Mouse (Mus musculus): Measurements from ENCODE around the gene Ccdc88a.
"Not testable (repeated sequence)": the region's sequence is repeated elsewhere in the genome, so short reads cannot be mapped to it uniquely, and the experiment has no call there.

Ccdc88a gene

DNA sequence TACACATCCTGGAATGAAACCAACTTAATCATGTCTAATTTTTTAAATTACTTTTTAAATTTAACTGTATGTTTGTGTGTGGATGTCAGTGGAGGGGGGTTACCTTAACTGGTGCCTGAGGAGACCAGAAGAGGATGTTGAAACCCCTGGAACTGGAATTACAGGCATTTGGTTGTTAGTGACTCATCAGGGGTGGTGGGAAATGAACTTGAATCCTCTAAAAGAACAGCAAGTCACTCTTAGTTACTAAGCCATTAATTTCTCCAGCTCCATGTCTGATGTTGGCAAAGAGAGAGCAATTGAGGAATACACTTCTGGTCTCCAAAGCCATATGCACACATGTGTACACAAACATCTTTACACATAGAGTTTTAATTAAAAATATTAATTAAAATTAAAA is 101.2 kb downstream of the Ccdc88a start:
- no peak for DNase-seq

DNA sequence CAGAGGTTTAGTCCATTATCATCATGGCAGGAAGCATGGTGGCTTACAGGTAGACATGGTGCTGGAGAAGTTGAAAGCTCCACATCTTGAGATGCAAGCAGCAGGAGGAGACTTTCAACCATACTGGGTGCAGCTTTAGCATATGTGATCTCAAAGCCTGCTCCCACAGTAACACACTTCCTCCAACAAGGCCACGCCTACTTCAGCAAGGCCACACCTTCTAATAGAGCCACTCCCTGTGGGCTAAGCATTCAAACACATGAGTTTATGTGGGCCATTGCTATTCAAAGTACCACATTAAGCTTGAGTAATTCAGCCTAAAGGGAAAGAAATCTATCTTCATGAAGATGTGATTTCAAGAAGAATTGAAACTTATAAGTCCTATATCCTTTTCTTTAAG is 119.7 kb downstream of the Ccdc88a start:
- no peak for DNase-seq

DNA sequence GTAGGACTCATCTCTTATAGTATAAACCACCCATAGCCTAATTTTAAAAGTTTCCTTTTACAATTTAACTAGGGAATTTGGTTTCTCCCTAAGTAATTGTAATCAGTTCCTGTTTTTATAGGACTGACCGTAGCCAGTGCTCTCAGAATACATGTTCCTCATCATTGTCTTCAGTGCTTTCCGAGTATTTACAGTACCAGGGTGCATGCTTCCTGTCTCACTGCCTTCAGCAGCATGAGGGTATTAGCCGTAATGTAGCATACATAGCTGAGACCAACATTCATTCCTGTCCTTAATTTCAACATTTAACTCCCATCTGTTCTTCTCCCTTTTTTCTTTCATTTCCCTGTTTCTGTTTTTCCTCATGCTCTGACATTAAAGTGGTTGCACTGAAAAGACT is 123.5 kb downstream of the Ccdc88a start:
- DNase-seq, result no peak

DNA sequence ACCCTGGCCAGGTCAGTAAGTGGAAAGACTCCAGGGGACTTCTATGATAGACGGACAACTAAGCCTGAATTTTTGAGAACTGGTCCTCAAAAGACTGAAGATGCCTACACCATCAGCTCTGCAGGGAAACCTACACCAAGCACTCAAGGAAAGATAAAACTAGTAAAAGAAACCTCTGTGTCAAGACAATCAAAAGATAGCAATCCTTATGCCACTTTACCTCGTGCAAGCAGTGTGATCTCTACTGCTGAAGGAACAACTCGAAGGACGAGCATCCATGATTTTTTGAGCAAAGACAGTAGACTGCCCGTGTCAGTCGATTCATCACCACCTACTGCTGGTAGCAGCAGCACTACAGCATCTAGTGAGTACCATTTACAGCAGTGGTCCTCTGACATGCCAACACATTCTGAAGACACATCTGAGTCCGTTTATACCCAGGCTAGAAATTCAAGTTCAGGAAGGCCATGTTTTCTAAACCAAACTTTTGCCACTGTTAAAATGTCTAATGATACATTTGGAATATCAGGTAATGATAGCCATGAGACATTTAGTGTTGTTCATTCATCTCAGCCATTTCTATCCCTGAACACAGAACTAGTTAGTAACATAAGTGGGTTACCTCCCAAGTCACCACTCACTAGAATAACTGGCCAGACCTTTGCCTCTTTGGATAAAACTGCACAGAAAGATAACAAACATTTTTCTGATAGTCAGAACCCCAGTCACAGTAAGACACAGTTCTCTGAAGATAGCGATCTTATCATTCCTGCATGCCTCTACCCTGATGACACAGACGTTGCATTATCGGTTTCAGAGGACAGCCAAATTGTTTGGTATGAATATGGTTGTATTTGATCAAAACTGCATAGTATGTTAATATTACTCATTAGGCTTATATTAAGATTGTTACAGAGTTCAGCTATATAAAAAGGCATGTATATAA is 130.8 kb downstream of the Ccdc88a start:
- no peak for DNase-seq

DNA sequence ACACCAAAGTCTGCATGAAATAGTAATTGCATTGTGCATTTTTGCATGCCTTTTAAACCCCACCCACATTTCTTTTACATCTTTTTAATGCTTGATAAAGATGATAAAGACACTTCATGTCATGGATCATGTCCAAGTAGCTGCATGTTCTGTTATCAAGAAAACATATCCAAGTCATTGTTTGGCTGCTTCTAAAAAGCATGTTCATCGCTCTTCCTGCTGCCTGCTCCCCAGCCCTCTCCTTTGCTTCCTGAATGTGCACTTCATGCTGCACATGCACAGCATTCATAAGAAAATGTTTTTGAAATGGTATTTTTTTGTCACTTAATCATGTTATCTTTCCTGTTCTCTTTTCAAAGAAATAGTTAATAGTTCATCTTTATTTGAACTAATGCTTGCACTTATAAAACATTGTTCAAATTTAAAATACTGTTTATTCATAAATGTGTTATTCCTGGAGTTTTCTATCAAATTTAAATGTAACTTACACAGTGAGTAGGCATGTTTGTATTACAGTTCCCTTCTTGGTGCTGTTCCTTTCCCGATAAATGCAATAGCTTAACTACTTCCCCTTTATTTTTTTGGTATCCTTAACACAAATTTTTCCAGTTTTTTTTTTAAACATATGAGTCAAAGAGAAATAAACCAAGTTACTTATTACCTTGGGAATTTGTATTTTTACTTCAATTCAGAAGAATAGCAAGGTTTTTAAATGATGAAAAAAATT is 131.6 kb downstream of the Ccdc88a start:
- DNase-seq, result no peak

DNA sequence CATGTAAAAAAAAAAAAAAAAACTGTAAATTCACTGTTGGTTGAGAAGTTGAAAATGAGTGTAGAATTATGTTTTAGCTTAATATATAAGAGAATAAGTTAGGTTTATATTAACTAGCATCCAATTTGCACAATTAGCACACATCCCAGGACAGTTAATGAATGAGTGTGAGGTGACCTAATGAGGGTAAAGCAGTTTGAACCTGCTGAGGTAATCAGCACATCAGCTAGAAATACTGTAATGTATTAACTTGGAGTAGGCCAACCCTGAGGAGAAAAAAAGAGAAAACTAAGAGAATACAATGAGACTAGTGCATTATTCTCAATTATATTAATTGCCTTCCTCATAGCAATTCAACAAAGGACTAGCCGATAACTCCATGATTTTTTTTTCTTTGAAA is 136.0 kb downstream of the Ccdc88a start:
- no peak for DNase-seq

DNA sequence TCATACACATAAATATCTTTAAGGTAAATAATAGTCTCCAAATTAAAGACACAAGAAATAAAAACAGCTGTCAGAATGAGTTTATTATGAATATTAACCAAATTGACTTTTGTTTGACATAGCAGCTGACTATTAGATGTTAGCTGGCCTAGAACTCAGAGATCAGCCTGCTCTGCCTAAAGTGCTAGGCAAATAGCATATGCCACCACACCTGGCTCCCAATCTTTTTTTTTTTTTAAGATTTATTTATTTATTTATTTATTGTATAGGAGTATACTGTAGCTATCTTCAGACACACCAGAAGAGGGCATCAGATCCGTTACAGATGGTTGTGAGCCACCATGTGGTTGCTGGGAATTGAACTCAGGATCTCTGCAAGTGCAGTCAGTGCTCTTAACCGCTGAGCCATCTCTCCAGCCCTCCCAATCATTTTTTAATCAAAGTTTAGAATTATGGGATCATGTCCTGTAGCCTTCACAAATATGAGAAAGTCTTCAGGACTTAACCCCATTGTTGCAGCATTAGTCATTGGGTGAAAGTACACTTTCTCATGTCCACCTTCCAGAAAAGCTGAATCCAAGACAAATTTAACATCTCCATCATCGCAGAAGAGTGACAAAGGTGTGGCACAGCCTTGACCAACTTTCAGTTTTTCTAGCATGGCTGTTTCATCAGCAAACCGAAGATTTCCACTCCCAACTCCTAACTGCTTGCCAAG is 139.5 kb downstream of the Ccdc88a start:
- DNase-seq, result no peak

DNA sequence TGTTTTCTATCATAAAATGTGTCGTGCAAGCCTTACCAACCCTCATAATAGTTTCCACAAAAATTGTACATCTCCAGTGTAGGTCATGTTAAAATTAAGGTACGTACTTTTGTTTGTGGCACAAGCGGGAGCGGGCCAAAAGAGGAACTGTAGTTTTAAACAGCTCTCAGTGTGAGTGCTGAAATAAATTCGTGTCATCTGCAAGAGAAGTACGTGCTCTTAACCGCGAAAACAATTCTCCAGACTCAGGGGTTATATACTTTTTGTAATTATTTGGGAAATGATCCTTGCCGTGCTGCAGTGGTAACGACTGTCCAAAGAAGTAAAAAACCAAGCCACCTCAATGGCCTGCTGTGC is 140.8 kb downstream of the Ccdc88a start:
- no peak for DNase-seq

DNA sequence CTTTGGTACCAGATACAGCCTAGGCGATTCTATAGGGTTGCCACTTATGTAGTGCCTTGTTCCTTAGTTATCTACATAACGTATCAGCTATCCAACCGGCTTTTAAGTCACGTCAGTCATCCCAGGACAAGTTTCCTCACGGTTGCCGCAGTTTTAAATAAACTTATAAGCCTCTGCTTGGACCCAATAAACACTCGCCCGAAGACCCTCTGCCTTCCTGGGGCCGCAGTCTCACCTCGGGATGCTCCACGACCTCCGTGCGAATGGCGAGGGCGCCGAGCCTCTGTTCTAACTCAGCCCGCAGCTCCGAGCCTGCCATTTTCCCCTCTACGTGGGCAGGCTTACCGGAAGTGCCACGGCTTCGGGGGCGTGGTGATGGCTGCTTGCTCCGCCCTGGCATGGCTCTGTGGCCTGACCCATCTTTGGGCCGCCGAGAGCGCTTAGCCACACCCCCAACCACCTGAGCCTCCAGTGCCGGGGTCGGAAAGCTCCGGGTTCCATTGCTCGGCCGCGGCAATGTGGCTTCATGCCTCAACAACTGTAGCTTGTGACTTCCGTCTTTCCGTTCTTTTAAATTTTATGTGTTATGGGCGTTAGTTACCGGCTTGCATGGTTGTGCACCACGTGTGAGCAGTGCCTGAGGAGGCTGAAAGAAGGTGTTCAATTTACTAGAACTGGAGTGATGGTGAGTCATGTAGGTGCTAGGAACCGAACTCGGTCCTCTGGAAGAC is 141.4 kb downstream of the Ccdc88a start, which contains the start of gene Prorsd1:
Prorsd1 (minus strand) TSS at position 352 of the 731 bp plus-strand sequence.
- DNase-seq, result peak; percentile 92

DNA sequence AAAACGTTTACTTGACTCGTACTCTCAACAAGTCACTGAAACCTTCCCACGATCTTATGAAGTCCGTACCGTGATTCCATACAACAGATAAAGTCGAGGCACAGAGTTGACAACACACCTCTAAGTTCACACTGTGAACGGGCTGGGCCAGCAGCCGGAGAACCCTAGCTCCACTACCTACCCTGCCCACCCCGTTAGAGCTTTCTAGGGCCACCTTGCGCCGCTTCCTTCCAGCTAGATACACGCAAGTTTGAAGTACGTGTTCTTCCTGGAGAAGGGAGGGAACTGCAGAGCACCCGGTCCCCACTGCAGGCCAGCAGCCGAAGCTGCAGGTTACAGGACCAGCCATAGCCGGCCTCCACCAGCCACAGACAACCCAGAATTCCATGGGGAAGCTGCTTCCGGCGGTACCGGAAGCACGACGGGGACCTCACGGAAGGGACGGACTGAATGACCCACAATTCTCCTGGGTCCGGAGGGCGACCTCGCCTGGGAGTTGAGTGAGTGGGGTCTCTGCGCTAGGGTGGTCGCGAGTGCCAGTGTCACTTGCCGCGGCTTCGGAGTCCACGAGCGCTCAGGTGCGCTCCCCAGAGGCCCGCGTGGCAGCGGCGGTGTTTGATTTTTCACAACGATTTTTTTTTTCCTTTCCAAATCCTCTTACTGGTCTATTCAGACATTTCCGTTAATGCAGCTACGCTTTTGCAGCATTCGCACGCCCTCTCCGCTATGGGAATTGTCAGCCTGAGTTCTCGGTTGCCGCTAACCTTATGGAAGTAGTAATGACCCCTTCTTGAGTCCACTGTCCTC is 152.7 kb downstream of the Ccdc88a start, which contains the start of gene Mtif2:
Mtif2 (plus strand) TSS at position 421 of the 807 bp plus-strand sequence.
- DNase-seq, result peak; percentile 79

DNA sequence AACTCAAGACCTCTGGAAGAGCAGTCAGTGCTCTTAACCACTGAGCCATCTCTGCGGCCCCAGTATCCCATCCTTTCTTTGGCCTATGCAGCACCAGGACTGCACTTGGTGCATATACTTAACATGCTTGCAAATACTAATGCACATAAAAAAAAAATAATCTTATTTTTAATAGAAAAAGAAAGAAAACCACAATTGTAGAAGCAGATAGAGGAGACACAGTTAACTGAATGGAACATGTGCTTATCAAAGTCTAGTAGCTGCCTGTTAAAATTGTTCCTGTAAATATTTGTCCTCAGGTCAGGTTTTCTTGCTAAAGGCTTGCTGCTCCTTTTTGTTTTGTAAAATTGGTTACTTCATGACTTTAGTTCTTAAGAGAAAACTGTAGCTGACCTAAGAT is 164.7 kb downstream of the Ccdc88a start:
- no peak for DNase-seq

DNA sequence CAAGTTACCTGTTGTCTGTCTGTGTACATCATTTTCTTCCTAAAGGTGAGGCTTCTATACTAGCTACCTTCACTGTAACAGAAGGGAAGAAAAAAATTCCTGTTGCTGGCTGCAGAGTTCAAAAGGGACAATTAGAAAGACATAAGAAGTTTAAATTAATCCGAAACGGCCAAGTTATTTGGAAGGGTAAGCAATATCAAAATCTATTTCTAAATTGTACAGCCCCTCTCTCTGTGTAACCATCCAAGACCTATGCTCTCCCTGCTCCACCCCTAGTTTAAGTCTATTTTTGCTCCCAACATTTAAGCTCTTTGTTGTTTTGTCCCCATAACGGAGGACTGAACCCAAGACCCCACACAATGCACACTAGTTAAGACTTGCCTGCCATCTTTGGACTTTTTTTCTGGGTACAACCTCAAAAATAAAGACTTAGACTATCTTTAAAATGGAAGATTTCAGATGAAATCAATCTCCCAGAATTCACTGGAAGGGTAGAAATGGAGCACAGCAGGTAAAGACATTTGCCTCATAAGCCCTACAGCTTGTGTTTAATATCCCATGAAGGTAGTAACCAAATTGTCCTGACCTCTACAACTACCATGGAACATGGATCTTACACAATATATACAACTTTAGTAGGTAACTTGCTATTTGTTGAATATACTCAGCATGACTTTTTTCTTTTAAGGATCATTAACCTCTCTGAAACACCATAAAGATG is 170.9 kb downstream of the Ccdc88a start:
- no peak for DNase-seq

DNA sequence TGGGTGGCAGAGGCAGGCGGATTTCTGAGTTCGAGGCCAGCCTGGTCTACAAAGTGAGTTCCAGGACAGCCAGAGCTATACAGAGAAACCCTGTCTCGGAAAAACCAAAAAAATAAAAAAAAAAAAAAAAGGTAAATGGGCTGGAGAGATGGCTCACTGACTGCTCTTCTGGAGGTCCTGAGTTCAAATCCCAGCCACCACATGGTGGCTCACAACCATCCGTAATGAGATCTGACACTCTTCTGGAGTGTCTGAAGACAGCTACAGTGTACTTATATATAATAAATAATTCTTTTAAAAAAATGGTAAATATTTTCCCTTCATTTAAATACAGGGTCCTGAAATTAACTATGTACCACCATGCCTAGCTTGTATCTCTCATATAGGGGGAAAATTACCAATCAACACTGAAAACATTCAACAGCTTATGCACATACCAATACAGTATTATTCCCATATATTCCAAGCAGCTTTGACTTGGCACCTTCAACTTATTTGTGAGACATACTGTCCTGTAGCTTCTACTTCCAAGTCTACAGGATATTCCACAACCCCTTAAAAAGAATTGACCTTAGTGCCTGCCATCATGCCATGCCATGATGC is 171.8 kb downstream of the Ccdc88a start:
- not testable (repeated sequence) for DNase-seq

DNA sequence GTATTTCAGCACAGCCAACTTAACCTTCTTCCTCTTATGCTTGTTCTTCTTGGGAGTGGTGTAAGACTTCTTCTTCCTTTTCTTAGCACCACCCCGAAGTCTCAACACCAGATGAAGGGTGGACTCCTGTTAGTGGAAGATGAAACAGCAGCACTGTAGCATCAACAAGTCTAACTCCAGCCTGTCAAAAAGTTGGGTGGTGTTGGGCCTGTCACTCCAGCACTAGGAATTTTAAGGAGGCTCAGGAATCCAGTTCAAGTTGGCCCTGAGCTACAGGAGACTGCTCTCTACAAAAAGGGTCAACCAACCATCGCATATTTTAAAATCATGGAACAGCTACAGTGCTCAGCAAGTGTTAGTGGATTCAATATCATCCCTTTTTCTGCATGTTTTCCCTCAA is 172.8 kb downstream of the Ccdc88a start:
- DNase-seq, result not testable (repeated sequence)

DNA sequence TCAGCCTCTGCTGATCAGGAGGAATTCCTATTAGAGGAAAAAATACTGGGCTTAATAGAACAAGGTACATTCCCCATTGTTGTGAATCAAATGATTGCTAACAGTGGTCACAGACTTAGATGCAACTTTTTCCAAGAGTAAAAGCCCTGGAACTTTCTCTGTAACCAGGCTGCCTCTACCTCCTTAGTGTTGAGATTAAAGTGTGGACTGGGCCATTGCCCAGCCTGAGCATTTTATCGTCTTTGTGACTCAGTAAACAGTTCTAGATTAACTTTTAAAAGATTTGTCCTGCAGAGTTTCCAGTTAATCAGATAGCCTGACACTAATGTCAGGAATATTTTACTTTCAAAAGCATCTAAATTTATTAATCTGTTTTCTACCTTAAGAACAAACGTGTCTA is 173.3 kb downstream of the Ccdc88a start:
- DNase-seq, result no peak

DNA sequence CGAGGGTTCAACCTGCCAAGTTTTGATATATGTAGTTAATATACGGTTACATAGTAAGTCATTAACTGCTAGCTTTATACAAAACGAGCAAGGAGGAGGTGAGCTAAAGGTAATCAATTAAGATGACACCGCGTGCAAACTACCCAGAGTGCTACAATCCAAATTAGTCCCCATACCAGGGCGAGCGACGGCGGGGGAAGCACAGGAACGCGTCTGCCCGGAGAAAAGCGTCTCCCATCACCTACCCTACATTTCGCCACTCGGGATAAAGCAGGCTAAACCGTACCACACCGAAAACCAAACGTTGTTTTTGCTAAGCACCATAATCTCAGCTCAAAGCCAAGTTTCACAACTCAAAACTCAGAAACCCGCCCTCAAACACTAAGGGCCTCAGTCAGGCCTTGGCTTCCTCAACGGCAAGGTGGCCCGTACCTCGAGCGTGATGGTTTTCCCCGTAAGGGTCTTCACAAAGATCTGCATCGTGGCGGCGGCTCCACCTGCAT is 173.8 kb downstream of the Ccdc88a start:
- no peak for DNase-seq

DNA sequence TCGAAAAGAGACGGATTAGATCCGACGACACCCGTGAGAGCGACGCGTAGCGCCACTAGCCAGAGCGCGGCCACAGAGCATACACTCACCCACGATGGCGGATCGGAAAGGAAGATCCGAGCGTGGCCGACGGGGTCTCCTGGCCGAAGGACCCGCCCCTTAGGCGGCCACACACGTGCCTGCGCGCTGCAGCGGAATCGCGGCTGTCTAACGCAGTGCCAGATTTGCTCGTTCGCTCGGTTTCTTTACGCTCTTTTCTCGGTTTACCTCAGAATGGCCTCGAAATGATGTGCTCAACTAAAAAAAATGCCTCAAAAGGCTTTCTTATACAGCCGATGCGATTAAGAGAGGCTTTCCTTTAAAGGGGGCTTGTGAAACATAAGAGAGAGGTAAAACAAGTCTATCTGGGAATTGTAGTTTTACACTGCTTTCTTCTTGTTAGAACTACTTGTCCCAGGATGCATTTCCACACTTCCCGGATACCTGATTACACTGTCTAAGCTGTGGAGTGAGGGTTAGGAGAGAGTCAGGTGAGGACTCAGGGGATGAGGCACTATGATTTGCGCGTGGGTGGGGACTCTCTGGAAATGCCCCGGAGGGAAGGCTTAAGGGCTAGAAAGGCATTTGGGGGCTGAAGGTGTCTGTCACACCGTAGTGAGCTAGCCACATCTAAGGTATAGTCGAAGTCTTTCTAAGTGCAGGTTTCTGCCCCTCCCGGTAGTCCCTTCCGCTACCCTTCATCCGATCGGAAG is 174.5 kb downstream of the Ccdc88a start, which contains the start of the genes Clhc1 and Rps27a:
Clhc1 (plus strand) TSS at position 199 of the 752 bp plus-strand sequence.
Rps27a (minus strand) TSS at position 358 of the 752 bp plus-strand sequence.
- peak; percentile 91 for DNase-seq

DNA sequence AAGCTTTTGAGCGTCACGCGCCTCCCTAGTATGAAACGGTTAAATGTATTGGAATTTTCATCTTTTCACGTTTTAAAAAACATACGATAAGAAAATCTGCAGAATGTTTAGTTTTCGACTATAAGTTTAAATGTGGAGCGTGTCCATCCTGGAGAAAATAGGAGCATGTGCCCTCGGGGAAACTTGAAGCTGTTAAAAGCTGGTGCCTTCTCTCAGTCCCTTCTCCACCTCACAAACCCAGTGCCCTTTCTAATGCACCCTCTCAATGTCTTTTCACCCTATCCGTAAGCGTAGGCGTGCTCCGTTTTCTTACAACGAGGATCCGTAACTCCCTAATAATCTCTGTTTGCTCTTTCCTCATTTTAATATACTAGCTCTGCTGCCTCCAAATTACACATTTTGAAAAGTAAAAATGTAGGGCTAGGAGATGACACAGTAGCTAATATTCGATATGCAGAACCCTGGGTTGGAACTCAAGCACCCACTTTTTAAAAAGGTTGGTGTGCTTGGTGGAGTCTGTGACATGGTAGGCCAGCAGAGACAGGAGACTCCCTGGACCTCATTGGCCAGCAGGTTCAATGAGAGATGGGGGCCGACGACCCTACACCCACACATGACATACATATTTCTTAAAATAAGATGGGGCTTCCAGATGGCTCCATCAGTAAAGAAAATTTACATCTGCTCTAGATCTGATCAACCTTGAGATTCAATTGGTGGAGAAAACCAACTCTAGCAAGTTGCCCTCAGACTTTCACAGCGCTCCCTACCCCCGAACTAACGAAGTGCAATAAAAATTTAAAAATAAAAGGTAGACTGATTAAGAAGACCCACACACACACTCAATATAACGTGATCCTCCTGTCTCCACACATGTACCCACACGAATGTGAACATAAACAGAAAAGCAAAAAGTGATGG is 175.3 kb downstream of the Ccdc88a start:
- DNase-seq, result no peak

Measured in kidney, adult 11 months (tissue).